Mouse (Mus musculus) v-Abl transformed pro-B cells (cell line): ENCODE data around the gene Egfl7.

Source experiments
- in situ Hi-C, 2 experiments: fragments of 400-800 bp; cut with MboI; formaldehyde crosslinking; loops; one replicate each; pipeline ENCODE4 v1.15.1; 2025; ENCODE audit not compliant: unreplicated experiment in 2 of 2

Egfl7 gene

DNA sequence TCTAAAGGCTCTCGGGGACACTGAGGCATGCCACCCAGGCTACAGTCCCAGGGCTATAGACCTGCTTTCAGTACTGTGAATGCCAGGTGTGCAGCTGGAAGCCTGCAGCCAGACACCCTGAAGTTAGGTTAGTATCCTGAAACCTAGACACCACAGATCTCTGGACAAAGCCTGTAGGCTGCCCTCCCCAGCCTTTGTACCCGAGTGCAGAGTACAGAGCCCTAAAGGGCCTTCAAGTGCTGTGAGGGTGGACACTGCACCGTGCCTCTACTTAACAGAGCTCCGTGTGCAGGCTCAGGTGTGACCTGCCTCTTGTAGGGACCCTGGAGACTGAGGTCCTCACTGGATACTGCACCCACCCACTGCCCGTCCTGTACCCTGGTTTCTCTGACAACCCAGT lies 19.3 kb upstream of the Egfl7 start:
- in situ Hi-C loops, result loop anchor here (5.0 to 25.0 kb wide), 8 partner anchors 108 to 723 kb away; partner anchors contain the start of genes Sec16a (in 1 of the 2) and Sohlh1 (in 1 of the 2)

DNA sequence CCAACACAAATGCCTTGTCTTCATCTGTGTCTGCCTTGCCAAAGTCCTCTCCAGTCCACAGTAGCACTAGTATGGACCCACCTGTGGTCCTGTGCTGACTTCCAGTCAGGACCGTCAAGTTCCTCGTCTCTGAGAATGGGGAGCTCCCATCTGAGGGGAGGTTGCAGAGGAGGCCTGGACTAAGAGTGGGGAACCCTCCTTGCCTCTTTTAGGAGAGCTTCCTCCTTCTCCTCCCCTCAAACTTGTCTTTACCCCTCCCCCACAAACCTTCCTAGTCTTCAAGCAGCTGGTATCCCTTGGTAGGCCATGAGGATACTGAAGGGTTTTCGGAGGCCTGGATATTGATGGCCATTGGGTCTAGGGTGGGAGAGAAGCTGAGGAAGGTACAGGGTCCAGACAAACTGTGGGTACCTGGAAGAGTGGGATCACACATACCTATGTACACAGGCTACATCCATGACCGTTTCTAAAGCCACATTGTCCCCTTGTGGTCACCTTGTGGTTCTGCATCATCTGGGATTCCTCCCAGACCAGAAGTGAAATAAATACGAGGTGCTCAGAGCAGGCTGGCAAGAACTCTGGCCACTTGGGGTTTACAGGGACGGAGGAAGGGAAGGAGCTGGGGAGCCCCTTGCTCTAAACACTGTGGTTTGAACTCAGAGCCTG lies 18.3 kb upstream of the Egfl7 start:
- in situ Hi-C loops, result loop anchor here (5.0 to 25.0 kb wide), 8 partner anchors 109 to 724 kb away; partner anchors contain the start of genes Sec16a (in 1 of the 2) and Sohlh1 (in 1 of the 2)

DNA sequence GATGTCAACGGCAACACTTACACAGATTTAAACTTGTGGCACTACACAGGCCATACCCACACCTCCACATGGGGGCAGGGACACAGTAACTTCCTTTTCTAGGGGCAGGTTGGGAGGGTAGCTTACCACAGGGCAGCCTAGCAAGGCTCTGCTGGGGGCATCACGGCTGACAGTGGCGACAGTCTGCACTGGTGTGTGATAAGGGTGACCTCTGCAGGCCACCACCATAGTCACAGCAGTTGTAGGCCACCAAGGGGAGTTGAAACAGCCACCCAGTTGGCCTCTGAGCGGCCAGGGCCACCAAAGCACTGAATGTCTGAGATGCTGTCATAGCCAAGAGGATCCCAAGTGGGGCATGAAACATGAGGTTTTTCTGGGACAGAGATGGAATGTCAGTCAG lies 13.6 kb upstream of the Egfl7 start:
- in situ Hi-C loops, result loop anchor here in 1 of 2 experiments (10.0 to 25.0 kb wide), 5 partner anchors 261 to 729 kb away; partner anchors contain the start of gene Sohlh1

DNA sequence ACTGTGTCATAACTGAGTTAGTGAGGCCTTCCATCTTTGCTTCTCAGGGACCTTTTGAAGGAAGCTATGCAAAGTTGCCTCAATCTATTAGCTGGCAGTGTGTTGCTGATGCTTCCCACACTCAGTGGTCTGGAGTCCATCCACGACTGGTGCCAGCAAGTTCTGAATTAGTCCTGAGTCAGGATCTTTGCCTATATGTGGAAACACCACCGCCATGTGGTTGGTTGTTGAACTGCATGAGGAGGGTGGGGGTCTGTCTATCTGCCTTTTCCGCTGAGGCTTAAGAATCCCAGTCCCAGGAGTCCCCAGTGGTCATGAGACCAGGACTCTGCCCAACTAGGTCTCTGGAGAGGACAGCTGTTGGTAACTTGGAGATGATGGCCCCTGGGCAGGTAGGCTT lies 9.8 kb upstream of the Egfl7 start:
- in situ Hi-C loops, result loop anchor here (5.0 to 25.0 kb wide), 3 partner anchors 418 to 733 kb away; partner anchors contain the start of gene Sohlh1 (in 1 of the 2)

DNA sequence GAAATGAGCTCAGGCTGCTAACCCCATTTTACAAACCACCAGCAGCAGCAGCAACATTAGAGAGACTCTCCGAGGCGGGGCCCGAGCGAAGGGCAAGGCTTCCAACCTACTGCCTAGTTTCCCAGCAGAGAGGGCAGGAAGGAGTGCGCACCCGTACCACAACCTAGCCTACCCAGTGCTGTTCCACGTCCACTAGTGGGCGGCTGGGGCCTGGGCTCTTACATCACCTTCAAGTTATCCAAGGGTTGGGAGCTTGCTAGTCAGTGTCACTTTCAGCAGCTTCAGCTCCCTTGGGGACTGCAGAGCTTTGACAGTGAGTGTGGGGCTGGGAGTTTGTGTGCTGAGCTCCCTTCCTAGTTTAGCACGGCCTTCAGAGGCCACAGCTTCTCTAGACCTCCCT lies 8.4 kb upstream of the Egfl7 start:
- in situ Hi-C loops, result loop anchor here (5.0 to 25.0 kb wide), 3 partner anchors 419 to 734 kb away; partner anchors contain the start of gene Sohlh1 (in 1 of the 2)

DNA sequence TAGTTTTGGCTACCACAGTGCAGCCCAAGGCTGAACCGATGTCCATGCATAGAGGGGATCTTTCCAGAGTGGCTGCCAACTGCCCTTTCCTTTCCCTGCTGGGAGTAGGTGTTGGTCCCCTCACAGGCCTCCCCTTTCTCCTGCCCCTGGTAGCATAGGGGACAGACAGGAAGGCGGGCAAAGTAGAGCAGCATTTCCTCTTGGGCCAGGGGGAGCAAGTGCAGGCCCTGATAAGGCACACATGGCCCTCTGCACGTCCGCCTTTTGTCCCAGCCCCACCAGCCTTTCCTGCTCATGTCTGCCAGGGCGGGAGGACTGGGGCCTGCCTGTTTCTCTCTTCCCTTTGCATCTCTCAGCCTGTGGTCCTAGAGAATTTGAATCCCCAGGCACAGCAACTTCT lies 8.0 kb upstream of the Egfl7 start:
- in situ Hi-C loops, result loop anchor here (5.0 to 25.0 kb wide), 3 partner anchors 420 to 735 kb away; partner anchors contain the start of gene Sohlh1 (in 1 of the 2)

DNA sequence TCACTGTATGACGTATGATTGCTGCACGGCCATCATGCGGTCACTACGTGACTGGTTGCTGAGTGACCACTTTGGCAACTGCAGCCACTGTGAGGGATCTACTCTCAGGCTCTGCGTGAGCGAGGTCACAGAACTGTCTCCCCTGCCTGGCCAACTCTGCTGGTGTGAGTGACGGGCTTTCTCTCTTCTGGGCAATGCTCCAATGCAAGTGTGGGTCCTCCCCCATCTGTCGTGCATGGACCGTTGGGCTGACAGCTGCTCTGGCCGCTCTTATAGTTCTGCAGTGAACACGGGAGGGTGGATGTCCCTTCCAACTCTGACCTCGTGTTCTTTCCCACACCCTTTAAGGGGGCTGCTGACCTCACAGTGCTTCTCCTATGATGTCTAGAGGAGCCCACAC lies 6.4 kb upstream of the Egfl7 start:
- in situ Hi-C loops, result loop anchor here (5.0 to 25.0 kb wide), 3 partner anchors 421 to 736 kb away; partner anchors contain the start of gene Sohlh1 (in 1 of the 2)

DNA sequence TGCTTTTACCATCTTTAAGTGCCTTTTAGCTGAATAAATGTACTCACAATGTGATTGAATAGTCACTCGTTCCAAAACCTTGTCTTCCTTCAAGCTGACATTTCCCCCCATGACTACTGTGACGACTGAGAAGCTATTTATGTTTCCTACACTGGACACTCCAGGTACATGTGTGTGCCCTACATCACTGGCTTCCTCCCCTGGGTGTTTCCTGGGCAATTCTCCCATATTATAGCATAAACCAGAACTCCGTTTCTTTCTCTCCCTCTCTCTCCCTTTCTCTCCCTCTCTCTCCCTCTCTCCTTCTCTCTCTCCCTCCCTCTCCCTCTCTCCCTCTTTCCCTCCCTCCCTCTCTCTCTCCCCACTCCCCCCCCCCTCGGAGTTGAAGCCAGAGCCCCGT lies 6.0 kb upstream of the Egfl7 start:
- in situ Hi-C loops, result loop anchor here (5.0 to 25.0 kb wide), 3 partner anchors 422 to 737 kb away; partner anchors contain the start of gene Sohlh1 (in 1 of the 2)

DNA sequence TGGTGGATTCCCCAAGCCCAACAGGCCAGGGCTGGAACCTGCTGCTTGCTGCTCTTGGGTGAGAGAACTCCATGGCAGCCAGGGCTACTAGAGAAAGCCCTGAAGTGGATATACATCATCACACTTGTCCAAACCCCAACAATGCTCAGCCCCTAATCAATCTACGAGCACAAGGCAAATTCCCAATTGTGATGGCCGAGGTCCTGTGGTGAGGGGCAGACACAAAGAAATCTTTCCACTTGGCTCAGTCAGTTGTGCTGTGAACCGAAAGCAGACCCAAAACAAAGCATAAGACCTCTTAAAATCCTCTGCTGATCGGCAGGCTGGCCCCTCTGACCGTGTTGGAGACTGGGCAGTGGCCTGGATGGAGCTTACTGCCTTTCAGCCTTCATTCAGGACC lies 5.0 kb upstream of the Egfl7 start:
- in situ Hi-C loops, result loop anchor here (5.0 to 25.0 kb wide), 3 partner anchors 423 to 738 kb away; partner anchors contain the start of gene Sohlh1 (in 1 of the 2)

DNA sequence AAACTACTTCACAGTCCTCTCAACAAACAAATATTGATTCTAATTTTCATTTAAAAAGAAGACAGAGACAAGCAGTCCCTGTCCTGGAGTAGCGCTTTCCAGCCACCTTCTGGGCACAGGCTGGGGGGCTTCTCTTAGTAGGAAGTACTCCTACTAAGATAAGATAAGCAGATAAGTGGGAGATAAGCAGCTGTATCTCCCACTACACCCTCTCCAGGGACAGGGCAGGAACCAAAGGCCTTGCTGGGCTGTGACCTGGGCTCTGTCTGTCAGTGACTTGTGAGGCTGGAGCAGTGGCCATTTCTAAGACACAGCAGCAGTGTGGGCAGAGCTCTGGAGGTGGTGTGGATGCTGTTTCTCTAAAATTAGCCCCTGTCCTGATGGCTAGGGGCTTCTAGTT lies 4.4 kb upstream of the Egfl7 start:
- in situ Hi-C loops, result no loop called here

DNA sequence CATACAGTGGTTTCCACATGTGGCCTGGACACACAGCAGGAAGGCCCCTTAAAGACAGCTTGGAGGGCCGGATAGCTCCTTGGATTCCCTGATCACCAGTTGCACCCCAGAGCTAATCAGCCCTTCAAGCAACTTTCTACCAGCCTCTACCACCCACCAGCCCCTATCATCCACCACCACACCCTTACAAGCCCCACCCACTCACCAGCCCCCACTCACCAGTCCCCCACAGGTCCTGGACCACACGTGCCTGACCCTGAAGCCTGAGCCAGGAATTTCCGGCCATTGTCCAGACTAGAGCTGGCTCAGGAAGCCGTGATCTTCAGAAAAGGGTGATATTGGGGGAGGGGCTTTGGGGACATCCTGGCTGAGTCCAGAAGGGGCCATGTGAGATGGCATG lies 3.9 kb upstream of the Egfl7 start:
- in situ Hi-C loops, result no loop called here

DNA sequence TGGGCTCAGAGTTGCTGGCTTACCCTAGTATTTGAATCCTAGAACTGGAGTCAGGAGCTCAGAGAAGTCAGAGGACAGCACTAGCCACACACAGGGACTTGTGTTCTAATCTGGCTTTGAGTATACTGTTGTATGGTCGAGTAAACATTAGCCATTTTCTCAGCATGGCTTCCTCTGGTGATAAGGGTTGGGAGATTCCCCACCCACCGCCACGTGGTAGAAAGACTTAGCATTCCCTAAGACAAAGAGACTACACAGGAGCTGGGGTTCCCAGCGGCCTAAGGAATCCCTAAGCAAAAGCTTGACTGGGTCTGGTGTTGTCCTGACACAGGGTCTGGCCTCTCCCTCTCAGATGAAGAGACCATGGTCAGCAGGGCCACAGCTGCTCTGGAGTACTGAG lies 3.4 kb upstream of the Egfl7 start:
- in situ Hi-C loops, result no loop called here

DNA sequence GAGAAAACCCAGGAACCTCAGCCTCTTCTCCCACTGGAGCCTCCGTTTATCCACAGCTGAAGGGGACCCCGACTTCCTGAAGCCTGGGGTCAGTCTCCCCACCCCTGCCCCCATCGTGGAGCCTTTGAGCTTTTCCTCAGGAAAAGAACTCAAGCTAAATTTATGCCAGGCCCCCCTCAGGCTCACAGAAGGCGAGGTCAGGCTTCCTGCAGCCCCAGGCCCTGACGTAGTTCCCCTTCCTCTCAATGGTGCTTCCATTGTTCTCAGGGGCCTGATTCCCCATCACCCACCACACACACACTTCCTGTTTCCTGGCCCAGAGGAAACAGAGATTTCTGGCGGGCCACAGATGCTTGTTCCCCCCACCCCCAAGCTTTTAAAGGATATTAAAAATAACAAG lies 1.4 kb upstream of the Egfl7 start:
- in situ Hi-C loops, result no loop called here

DNA sequence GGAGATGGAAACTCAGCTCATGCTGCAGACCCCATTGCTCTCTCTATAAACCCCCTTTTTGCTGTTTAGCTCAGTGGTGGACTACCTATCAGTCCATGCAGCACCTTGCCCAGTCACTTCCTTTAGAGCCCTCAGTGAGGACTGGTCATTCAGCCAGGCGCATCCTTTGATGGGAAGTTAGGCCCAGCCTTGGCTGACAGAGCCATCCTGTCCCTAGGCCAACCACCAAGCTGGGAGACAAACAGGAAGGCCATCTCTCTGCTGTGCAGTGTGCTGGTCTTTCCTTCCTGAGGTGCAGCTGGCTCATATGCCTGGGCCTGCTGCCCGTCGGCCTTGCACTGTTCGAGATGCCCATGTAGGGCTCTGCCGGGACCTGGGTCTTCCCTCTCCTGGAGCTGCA lies 937 bp downstream of the Egfl7 start:
- in situ Hi-C loops, result no loop called here

DNA sequence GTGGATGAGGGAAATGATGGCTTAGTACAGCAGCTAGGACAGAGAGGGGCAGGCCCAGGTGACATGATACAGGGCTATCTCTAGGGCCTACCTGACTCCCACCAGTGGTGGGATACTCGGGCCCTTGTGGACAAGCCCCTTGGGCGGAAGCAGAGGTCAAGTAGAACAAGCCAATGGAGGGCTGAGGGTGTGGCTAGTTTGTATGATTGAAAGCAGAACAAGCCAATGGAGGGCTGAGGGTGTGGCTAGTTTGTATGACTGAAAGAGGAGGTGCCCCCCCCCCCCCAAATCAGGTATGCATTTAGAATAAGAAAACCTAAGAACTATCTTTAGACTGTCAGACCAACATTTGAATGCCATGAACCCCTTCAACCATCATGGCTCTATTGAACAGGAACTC lies 2.4 kb downstream of the Egfl7 start:
- in situ Hi-C loops, result no loop called here

DNA sequence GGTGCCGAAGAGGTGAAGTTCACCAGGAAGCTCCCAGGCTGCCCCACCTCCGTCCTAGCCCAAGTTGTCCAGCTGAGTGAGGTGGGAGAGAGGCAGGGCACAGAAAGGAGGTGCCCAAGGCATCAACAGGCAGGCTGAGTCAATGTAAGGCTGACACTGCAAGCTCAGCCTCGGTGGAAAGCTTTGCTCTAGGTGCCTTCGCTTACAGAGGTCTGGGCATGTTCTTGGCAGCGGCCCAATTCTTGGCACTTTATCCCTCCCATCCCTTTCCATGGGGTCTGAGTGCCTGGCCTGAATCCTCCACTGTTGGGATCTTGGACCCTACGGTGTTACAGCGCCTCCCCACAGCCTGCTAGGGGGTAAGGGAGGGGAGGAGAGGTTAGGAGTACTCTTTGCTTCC lies 2.9 kb downstream of the Egfl7 start:
- in situ Hi-C loops, result no loop called here

DNA sequence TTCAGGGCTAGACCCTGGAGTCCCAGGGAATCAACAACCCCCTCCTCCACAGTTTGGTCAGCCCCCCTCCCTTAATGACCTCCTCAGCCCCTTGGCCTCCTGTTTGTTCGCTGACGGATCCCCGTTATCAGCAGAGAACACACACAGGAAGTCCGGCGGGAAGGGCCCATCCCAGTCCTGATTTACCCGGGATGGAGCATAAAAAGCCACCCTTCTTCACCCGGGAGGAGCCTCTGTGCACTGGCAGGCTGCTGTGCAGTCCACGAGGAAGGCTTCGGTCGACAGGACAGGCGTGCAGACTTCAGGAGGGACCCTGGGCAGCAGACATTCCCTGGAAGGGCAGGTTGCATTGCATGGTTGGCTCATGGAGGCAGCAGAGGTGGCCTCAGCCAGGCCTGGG lies 3.8 kb downstream of the Egfl7 start:
- in situ Hi-C loops, result no loop called here

DNA sequence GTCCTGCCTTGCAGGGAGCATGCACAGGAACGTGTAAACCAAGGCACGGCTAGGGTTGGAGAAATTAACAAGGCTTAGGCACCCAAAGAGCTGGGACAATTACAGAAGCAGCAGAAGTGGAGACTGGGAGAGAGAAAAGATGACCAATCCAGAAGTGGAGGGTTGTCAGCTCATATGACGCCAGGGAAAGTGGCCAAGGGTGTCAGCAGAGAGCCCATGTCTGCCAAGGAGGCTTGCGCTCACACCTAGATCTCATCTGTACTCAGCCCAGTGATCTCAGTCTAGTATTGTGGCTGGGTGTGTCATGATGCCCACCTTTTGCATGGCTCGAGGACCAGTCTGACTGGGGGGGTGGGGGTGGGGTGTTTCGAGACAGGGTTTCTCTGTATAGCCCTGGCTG lies 5.9 kb downstream of the Egfl7 start:
- in situ Hi-C loops, result no loop called here

DNA sequence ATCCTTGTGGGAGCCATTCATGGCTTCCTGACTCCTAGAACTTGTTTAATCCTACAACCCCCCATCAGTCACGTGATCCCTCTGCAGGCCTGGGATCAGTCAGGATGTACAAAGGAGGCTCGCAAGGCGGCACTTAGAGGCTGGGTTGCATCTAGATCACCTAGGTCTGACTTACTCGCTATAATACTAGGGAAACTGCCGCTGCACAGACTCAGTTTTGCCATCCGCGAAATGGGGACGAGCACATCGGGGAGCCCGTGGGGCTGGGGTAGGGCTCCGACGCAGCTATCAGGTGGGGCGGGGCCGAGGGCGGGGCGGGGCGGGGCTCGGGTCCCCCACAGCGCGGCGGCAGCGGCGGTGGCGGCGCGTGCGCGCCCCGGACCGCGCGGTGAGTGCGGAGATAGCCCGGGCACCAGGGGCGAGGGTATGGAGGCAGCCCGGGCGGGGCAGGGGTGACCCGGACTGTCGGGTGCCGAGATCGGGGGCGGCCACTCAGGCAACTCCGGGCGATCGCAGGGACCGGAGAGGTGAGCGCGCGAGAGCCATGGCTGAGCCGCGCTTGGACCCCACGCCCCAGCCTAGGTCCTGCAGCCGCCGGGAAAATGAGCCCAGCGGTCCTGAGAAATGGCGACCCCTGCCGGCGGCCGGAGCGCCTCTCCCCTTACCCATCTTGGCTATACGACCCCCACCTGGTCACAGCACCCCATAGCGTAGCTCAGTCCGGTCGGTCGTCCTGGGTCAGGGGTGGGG lies 6.7 kb downstream of the Egfl7 start, which contains the start of gene Gm20532:
Gene Gm20532, plus strand, starts transcription at position 346 of the 750 bp plus-strand sequence.
- in situ Hi-C loops, result no loop called here

DNA sequence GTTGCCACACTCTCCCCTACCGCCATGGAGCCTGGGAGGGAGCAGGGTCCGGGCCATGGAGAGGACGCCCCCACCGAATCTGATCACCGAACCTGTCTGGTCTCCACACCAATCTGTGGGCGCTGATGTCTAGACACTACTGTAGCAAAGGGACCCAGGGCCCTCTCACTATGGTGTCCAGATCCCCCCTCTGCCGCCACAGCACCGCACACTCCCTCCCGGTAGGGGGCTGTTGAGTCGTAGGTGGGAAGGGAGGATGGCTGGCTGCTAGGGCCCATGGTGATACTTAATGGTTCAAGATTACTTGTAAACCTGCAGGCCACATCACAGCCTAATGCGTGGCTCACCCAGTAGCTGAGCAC lies 7.2 kb downstream of the Egfl7 start:
- in situ Hi-C loops, result no loop called here

DNA sequence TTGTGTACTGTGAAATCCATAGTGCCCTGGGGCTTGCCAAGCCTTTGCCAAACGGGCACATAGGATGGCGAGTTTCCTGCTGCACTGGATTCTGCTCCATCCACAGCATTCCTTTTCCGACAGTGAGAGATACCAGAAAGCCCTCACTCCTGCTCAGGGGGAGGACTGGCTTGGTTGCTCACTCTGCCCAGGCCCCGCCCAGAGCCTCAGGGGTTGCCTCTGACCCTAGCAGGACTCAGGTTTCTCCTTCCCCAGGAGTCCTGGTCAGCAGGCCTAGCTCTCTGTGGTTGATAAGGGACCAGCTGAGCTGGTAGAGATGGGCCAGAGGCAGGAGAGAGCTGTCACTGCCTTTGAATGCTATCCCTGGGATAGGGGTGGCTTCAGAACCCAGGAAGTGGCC lies 8.8 kb downstream of the Egfl7 start:
- in situ Hi-C loops, result no loop called here
